Mouse (Mus musculus) right cerebral cortex, adult 2 months (tissue): ENCODE results near the gene Slc12a9.

Experiments
- DNase-seq, 2 experiments: peaks; one replicate each; pipeline ENCODE4 v3.0.0; 2021 to 2022; ENCODE audit warnings: low spot score in 2 of 2

The Slc12a9 gene

DNA sequence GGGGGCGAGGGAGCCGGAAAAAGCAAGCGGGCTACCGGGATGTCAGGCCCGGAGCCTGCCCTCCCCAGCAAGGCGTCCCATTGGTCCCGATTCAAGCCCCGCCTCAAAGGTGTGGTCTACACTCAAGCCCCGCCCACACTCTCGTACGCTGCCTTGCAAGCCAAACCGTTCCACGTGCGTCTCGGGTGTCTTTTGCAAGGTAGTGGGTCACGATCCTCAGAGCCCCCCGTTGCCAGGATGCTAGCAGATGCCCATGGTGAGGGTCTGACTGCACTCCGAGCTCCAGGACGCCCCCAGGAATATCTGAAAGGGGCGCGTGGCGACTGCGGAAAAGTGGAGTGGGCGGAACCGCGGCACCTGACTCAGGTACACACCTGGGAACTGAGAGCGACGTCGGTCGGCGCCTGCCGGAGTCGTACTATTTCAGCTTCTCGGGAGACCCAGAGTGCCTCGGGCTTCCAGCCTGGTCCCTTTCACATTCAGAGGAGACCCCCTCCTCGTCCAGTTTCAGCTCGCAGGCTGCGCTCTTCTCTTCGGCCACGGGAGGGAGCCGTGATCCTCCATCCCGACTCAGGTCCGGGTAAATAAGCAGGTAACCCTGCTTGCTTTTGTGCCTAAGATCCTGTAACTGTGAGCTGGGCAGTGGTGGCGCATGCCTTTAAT lies at the start of gene Slc12a9:
Slc12a9 (minus strand) TSS at position 86 of the 663 bp plus-strand sequence.
- DNase-seq = peak; percentile 89 to 94

DNA sequence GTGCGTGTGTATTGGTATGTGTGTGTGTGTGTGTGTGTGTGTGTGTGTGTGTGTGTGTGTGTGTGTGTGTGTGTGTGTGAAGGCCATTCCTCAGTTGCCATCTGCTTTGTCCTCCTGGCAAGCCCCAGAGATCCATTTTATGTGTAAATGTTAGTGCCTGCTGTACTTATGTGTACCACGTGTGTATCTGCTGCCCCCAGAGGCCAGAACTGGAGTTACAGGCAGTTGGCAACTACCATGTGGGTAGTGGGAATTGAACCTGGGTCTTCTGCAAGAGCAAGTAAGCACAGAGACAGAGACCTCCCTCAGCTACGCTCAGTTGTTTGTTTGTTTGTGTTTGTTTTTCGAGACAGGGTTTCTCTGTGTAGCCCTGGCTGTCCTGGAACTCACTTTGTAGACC lies 47.8 kb upstream of the Slc12a9 start:
- DNase-seq = peak; percentile 46 to 51

DNA sequence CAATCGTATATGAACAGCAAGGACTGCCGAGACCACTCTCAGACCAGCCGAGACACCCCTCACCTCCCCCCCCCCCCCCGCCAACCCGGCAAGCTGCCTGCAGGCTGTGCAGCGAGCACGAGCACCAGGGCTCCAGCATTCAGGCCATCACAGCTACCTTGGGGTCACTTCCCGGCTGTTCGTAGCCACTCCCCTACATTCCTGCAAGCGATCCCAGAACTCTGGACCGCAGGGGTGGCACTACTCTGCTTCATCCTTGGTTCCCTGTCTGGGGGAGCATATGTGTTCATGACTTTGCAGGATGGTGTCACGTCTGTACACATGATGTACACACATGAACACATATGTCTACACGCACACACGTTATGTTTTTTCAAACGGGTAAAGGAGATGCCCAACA lies 44.2 kb upstream of the Slc12a9 start:
- no peak for DNase-seq

DNA sequence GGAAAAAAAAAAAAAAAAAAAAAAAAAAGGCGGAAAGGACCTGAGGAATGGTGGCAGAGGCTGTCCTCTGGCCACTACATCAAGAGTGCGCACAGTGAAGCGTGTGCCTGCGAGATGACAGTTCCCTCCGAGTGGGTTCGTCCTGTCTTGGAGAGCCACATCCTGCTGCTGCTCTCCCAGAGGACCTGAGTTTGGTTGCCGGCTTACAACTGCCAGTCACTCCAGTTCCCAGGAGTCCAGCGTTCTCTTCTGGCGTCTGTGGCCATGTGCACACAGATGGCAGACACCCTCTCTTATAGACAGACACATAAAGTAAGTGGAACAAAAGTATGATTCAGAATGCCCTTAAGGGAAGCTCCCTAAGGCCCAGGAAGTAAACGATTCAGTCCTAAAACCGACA lies 43.8 kb upstream of the Slc12a9 start:
- no peak for DNase-seq

DNA sequence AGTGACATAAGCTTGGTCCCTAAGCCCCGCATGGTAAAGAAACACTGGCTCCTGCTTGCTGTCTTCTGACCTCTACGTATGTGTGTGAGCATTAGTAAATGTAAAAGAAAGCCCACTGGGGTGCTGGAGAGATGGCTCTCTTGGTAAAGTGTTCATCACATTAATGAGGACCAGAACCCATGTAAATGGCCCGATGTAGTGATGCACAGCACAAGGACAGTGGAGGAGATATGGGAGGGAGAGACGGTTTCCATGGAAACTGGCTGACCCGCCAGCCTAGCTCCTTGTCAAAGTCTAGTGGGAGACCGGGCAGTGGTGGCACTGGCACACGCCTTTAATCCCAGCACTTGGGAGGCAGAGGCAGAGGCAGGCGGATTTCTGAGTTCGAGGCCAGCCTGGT lies 43.3 kb upstream of the Slc12a9 start:
- no peak for DNase-seq

DNA sequence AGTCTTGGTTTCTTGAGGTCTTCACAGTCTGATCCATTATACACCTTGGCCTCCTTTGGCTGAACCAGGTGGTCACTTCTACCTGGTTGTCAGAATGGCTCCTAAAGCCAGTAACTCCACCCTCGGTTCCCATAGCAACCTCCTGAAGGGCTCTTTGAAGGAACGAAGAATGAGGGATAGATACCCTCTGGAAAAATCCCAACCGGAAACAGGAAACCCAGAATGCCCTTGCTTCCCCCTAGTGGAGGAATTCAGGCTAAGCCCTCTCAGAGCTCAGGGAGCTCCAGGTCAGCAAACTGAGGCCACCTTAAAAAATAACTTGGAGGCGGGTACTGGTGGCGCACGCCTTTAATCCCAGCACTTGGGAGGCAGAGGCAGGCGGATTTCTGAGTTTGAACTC lies 42.8 kb upstream of the Slc12a9 start:
- no peak for DNase-seq

DNA sequence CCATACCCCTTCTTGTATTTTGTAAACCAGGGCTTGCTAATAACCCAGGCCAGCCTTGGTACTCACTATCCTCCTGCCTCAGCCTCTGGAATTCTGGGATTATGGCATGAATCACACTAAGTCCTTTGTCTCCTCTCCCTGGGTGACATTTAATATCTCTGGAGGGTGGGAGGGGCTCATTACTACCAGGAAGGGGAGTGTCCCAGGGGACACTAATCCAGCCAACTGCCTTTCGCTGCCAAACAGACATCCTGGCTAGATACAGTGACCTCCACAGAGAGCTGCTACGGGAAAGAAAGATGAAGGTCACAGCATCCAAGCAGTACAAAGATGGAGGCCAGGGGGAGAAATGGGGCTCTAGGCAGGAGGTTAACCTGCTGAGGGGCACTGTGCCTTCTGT lies 42.2 kb upstream of the Slc12a9 start:
- no peak for DNase-seq

DNA sequence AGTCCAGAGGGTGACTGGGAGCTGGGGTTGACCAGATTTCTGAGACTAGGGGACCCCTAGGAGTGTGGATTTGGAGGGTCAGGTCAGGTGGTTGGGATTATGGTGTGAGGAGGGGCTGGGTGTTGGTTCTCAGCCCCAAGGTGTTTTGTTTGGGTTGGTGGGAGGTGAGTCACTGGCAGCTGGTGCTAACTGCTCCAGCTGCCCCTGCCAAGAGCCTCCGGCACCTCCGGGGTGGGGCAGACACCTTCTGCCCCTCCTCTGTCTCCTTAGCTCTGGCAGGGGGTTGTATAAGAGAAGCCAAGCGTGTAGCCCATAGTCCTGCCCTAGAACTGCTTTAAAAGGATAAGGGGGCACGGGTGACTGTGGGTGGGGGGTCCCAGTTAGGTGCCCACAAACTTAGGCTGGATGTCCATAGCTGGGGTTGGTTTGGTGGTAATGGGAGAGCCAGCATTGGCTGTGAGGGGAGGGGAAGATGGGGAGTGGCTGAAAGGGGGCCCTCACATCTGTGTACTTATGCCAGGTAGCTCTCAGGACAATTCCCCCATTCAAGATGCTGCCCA lies 41.2 kb upstream of the Slc12a9 start:
- DNase-seq = no peak

DNA sequence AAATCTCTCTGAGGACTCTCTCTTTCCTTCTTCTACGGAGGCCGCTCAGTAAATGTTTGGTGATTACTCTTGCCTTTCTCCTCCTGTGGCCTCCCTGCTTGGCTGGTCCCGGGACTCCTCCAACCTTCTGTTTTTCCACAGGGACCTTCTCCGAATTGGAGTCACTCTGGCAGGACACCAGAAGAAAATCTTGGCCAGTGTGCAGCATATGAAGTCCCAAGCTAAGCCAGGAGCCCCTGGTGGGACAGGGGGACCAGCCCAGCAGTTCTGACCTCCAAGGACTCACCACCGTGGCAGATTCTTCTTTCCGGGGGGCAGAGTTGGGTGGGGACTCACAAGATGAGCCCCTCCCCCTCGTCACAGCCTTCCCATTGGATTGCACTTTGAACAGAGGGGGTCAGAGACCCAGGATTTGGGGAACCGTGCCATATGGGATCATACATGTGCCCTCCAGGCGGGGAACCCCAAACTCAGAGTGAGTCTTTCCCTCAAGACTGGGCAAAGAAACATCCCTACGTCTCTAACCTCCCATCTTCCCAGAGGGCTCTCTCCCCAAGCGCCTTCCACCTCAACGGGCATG lies 40.1 kb upstream of the Slc12a9 start:
- DNase-seq = no peak

DNA sequence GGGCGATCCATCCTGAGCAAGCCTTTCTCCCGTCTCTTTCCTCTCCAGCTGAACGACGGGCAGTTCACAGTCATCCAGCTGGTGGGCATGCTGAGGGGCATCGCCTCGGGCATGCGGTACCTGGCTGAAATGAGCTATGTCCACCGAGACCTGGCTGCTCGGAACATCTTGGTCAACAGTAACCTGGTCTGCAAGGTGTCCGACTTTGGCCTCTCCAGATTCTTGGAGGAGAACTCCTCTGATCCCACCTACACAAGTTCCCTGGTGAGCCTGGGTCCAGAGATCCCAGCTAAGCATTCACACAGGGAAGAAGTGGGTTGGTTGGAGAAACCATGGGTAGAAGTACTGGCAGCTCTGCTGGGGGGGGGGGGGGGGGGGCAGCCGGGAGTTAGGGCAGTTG lies 36.3 kb upstream of the Slc12a9 start:
- DNase-seq = no peak

DNA sequence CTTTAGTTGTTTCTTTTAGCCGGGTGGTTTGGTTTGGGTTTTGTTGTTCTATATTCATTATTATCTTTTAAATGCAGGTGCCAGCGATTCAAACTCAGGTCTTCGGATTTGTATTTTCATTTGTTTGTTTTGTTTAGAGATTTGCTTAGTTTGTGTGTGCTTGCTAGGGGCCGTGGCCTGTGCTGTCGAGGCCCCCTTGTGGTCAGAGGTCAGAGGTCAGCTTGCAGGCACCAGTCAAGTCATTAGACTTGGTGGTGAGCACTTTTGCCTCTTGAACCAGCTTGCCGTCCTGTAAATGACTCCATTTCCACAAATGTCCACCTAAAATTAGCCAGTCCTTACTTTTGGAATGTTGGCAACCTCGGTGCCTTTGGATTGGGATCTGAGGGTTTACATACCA lies 25.0 kb upstream of the Slc12a9 start:
- no peak for DNase-seq

DNA sequence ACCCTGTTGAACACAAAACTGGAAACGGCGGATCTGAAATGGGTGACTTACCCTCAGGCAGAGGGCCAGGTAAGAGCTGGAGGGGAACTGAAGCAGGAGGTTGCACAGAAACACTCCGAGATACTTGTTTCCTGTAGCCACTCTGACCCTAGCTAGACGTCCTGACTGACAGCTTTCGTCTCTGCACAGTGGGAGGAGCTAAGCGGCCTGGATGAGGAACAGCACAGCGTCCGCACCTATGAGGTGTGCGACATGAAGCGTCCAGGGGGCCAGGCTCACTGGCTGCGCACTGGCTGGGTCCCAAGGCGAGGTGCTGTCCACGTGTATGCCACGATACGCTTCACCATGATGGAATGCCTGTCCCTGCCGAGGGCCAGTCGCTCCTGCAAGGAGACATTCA lies 20.7 kb upstream of the Slc12a9 start:
- no peak for DNase-seq

DNA sequence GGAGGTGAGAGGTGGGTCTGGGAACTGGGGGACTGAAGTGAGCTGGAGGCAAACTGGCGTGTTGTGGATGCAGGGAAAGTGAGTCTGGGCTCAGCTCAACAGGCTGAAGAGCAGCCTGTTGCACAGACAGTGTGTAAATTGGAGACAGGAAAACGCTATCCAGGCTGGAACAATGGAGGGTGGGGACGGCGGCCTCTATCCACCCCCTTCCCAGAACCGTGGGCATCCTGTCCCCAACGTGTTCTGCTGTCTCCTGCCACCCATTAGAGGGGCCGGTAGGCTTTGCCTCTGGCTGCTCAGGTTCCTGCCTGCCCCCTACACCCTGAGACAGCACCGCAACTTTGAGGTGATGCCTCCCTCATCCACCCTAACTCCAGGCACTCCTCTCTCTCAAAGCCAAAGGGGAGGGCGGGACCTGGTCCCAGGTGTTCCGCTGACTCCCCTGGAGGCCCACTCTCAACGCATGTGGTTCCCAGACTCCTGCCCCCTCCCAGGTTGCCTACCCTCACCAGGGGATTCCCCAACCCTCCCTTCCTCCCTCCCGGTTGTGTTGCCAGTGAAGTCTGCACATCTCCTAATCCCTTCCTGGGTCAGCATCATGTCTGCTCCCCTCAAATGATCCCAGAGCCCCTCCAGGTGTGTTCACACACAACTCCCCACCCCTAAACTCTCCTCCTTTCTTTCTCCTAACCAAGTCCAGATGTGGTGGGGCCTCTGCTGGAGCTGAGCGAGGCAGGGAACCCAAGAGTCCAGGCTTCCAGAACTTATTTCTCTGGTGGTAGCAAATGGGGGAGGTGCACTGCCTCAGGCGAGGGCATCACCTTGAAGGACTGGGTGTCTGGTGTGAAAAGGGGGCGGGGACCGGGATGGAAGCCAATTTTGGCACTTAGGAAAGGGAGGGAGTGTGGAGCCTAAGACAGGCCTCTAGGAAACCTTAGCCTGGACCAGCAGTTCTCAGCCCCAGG lies 18.9 kb upstream of the Slc12a9 start:
- DNase-seq = no peak

DNA sequence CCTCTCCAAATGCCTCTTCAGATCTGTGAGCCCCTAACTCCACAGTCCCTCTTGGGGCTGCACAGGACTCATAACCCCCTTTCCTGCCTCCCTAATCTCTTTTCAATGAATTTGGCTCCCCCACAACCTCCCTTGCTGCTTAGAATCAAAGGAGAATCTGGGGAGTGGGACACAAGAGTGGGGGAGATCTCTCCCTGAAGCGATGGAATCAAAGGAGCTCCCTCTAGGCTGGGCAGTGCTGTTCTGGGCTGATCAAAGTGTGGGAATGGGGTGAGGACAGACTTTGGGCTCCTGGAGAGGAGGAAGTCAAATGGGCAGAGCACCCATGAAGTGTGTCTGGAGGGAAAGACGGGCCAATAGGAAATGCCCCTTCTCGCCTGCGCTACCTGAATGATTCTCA lies 18.0 kb upstream of the Slc12a9 start:
- no peak for DNase-seq

DNA sequence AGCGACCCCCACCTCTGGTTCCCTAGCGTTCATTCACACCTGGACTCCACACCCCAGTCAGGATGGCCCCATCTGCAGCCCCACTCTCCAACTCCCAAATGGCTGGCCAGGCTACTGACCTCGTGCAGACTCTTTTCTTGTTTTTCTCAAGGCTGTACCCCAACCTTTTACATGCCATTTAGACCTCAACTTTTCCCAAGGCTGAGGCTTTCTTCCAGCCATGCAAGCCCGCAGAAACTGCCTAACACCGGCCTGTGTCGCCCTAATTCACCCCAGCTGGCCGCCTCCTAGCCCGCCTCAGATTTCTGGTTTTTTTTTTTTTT lies 17.6 kb upstream of the Slc12a9 start:
- DNase-seq = no peak

DNA sequence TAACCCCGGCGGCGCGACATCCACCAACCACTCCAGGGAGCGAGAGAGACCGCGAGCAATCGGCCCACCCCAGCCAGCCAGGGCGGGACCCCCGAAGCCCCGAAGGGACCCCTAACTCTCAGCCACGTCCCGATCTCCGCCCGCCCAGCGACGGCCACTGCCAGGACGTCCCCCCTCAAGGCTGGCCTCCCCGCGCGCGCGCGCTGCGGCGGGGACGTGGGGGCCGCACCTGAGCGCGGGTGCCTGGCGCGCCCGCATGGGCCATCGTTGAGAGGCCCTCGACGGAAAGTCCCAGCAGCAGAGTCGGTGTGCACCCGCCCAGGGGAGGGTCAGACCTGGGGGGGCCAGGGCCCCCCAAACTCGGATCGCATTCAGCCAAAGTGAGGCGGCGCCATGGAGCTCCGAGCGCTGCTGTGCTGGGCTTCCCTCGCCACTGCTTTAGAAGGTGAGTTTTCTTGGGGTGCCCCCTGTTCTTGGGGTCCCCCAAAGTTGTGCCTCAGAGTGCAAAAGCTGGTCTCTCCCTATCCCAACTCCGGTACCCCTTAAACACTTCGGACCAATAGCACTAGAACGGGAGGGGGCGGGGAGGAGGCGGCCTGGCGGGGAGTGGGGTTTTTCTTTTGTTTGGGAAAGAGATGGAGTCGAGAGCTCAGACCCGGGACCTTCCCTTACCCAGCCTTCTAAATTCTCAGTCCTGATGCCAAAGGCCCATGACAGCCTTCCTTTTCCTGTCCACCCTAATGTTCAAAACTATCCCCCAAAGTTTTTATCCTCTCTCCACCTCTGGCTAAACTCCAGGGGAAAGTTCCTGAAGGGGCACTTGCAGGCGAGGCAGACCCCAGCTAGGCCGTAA lies 17.0 kb upstream of the Slc12a9 start:
- DNase-seq = no peak

DNA sequence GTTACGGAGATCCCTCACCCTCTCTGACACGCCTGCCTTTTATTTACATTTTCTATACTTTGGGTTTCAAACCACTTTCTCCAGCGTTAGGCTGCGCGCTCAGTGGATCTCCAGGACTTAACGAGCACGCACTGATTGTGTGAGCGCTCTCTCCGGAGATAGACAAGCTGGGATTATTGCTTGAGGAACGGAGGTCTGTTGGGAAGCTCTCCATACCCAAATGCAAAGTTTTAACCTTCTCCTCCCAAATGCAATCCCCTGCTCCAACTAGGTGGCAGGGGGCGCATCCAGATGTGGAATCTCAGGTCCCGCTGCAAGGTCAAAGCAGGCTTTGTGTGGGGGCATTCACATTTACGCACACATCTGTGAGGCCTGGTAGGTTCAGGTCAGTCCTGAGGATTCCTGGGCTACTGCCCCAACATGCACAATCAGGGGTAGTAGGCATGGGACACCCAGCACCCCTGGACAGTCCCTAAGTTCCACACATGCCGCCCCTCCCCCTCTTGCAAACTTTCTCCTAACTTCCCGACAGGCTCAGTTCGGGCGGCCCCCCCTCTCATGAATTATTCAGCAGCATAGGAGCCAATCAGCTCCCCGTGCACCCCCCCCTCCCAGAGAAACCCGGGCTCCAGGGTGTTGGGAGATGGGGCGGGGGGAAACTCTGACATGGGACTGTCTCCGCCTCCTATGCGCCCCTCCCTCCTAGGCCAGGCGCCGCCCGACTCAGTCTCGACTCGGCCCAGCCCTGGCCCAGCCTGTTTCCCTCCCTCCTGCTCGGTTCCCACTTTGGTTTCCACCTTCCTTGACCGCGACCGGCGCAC lies 16.2 kb upstream of the Slc12a9 start, which contains the start of gene Ephb4:
Ephb4 (plus strand) TSS at position 726 of the 821 bp plus-strand sequence.
- peak; percentile 16 to 43 for DNase-seq

DNA sequence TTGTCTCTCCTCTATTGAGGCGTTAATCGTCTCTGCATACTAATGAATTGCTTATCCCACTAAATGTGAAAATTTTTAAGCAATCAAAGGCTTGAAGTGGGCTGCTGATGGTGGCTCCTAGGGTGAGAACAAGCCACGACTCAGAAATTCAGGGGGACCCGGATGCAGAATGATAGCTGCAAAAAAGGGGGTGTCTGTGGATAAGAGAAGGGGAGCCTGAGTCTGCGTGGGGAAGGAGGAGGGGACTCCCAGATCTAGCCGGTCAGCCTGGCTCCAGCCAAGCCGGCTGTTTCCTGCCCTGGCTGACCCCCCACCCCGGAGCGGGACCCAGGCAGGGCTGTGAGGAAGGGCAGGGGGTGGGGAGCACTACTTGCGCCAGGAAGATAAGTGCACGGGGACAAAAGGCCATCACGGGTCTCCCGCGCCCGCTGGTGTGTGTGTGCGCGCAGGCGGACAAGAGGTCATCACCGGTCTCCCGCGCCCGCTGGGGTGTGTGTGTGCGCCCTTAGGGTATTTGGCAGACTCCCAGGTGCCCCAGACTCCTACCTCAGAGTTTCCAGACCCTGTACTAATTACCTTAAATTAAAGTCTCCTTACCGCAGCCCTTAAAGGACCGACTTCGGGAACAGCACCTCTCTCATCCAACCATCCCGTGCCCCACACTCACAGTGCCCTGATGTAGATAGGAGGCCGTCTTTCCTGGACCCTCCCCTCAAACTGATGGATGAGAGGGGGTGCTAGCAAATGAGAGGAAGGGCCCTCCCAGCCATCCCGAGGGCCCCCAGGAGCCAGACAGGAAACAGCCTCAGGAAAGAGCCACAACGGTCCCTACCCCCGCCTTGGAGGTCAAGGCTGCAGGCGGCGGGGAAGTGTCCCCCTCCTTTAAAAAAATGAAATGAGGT lies 15.3 kb upstream of the Slc12a9 start:
- no peak for DNase-seq

DNA sequence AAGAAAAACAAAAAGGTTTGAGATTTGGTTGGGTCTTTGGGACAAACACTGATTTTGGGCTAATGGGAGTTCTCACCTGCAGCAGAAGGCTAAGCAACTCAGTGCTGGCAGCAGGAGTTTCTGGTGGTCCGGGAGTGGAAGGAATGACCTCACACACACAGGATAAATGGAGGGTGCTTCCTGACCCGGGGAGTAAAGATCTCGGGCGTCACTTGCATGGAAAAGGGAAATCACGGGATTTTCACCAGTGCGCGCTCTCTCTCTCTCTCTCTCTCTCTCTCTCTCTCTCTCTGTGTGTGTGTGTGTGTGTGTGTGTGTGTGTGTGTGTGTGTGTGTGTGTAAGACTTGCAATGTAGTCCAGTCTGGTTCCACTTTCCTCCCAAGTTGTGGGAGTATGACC lies 14.5 kb upstream of the Slc12a9 start:
- DNase-seq = no peak

DNA sequence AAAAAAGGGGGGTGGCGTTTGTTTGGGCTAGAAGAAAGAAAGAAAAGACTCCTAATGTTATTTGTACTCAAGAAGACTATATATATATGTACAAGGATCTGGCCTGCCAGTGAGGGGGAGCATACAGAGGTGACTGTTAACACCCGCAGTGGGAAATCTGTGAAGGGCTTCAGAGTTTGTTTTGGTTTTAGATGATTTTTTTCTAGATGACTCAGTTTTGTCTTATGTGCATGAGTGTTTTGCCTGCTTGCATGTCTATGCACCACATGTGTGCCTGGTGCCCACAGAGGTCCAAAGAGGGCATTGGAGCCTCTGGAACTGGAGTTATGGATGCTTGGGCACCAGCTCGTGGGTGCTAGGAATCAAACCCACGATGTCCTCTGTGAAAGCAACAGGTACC lies 13.6 kb upstream of the Slc12a9 start:
- no peak for DNase-seq
